Mouse (Mus musculus): ENCODE results near the gene Arhgef25. TPM values are rescaled to one million over a fixed set of nuclear protein-coding genes. Genes with fewer than 3 reads are reported as not detected.
"Not testable (repeated sequence)": the region's sequence is repeated elsewhere in the genome, so short reads cannot be mapped to it uniquely, and the experiment has no call there.

Arhgef25 gene
- total and polyA plus RNA-seq, 2 experiments from 2014 or later, result 16.9 to 45.4 TPM

DNA sequence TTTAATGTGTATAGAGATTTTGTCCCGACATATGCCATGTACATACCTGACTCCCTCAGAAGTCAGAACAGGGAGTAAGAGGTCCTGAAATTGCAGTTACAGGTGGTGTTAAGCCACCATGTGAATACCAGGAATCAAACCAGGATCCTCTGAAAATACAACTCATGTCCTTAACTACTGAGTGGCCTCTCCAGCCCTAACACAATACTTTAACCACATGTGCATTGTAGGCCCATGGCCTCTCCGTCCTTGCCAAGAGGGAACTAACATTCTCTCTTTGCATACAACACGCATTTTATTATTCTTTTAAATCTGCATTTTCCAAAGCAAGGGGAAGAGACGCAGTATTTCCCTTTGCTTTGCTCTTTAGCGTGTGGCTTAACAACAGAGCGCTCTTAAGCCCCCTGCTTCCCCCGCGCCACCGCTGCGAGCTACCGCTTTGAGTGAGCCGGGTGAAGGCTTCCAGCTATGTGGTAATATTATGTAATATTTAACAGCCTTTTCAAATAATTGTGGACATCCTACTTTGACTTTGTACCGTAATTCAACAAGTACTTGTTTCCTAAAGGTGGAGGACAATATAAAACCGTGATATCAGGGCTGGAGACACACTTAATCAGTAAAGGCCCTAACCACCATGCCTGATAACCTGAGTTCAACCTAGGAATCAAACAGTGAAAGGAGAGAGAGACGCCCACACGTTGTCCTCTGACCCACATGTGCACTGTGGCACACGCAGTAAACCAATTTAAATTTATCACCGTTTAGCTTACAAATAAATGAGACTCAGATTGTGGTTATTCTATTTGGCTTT lies 51.3 kb downstream of the Arhgef25 start:
- H3K27me3 ChIP-seq (ENCODE audit: insufficient read depth, low read length), result no peaks in the 10 kb centered on the region
- no peak for TF ChIP-seq CTCF (IDR thresholded peaks at IDR 0.05; ENCODE audit: low read depth)
- DNase-seq (no peak), ATAC-seq (no peak)
- WGBS, result 88% methylated on average over 18 of the region's 18 CpGs
- H3K9ac ChIP-seq, result no peak overlapping the region
- no peak overlapping the region for H3K4me3 ChIP-seq (ENCODE audit: low read depth, low read length)
- H3K4me1 ChIP-seq (ENCODE audit: insufficient read depth), result no peaks in the 10 kb centered on the region
- no peaks in the 10 kb centered on the region for H3K9me3 ChIP-seq (ENCODE audit: low read length)
- H3K27ac ChIP-seq (ENCODE audit: low read depth, low read length), result no peak overlapping the region
- H3K4me2 ChIP-seq (ENCODE audit: low read depth), result no peak overlapping the region
- no peaks in the 10 kb centered on the region for H3K36me3 ChIP-seq (ENCODE audit: insufficient read depth)

DNA sequence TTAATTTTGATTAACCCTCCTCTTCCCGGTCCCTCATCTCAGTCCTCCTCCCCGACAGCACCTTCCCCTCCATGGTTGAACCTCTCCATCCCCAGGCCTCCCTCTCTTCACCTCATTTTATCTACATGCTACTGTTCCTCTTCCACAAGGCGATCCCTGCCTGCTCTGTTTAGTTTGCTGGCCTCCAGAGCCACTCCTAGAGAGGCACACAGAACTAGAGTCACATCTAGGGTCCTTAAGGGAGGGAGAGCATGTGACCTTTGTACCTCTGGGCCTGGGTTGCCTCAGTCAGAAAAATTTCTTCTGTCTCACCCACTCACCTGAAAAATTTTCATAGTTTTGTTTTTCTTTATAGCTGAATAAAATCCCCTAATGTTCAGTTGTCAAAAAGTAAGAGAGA lies 52.0 kb downstream of the Arhgef25 start:
- WGBS, result 97% methylated on average over 3 of the region's 3 CpGs
- H3K9me3 ChIP-seq (ENCODE audit: low read length), result no peaks in the 10 kb centered on the region
- no peak overlapping the region for H3K9ac ChIP-seq
- DNase-seq, result no peak
- no peaks in the 10 kb centered on the region for H3K4me1 ChIP-seq (ENCODE audit: insufficient read depth)
- no peak overlapping the region for H3K27ac ChIP-seq (ENCODE audit: low read depth, low read length)
- no peak for TF ChIP-seq CTCF (IDR thresholded peaks at IDR 0.05; ENCODE audit: low read depth)
- ATAC-seq, result no peak
- no peak overlapping the region for H3K4me3 ChIP-seq (ENCODE audit: low read depth, low read length)
- H3K27me3 ChIP-seq (ENCODE audit: insufficient read depth, low read length), result no peaks in the 10 kb centered on the region
- no peaks in the 10 kb centered on the region for H3K36me3 ChIP-seq (ENCODE audit: insufficient read depth)
- no peak overlapping the region for H3K4me2 ChIP-seq (ENCODE audit: low read depth)

DNA sequence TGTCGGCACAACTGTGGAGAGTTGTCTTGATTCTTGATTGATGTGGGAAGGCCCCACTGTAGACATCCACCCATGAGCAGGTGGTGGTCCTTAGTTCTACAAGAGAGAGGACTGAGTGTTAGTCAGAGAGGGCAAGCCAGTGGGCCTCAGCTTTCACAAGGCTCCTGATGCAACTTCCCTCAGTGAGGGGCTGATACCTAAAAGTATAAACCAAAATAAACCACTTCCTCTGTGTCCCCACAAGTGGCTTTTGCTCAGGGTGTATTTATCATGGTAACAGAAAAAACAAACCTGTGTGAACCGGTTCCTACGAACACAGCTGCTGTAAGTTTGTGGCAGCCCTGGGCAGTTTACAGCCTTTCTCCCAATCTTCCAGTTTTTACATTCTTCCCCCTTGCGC lies 53.4 kb downstream of the Arhgef25 start:
- no peaks in the 10 kb centered on the region for H3K4me1 ChIP-seq (ENCODE audit: insufficient read depth)
- DNase-seq (no peak), ATAC-seq (no peak)
- TF ChIP-seq CTCF (IDR thresholded peaks at IDR 0.05; ENCODE audit: low read depth), result no peak
- H3K4me2 ChIP-seq (ENCODE audit: low read depth), result no peak overlapping the region
- H3K9me3 ChIP-seq (ENCODE audit: low read length), result no peaks in the 10 kb centered on the region
- WGBS, result 92% methylated on average over 4 of the region's 4 CpGs
- no peak overlapping the region for H3K4me3 ChIP-seq (ENCODE audit: low read depth, low read length)
- no peak overlapping the region for H3K9ac ChIP-seq
- no peaks in the 10 kb centered on the region for H3K36me3 ChIP-seq (ENCODE audit: insufficient read depth)
- no peaks in the 10 kb centered on the region for H3K27me3 ChIP-seq (ENCODE audit: insufficient read depth, low read length)
- no peak overlapping the region for H3K27ac ChIP-seq (ENCODE audit: low read depth, low read length)

DNA sequence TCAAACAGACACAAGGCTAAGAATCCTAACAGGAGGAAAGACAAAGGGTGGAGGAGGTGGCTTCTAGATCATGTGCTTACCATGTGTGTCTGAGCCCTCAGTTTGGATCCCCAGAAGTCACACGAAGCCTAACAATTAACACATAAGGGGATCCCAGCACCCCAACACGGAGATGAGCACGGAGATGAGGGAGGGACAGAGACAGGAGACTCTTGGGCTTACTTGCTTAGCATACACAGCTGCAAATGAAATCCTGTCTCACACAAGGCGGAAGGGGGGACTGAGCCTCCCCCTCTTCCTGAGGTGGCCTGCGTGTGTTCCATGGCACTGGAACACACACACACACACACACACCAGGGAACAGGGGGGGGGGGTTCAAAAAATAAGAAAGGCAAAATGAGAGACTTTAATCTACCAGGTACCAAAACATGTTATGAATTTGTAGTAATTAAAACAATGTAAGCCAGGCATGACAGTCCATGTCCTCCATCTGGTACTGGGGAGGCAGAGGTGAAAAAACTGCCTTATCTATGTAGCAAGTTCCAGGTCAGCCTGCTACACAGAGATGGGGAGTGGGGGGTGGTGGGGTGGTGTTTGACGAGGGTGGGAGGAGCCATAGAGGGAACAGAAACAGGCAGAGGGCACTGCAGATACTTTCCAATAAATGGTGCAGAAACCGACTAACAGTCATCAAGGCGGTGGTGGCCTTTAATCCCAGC lies 54.6 kb downstream of the Arhgef25 start:
- no peaks in the 10 kb centered on the region for H3K27me3 ChIP-seq (ENCODE audit: insufficient read depth, low read length)
- no peak overlapping the region for H3K27ac ChIP-seq (ENCODE audit: low read depth, low read length)
- no peaks in the 10 kb centered on the region for H3K36me3 ChIP-seq (ENCODE audit: insufficient read depth)
- no peaks in the 10 kb centered on the region for H3K9me3 ChIP-seq (ENCODE audit: low read length)
- H3K4me1 ChIP-seq (ENCODE audit: insufficient read depth), result no peaks in the 10 kb centered on the region
- no peak for TF ChIP-seq CTCF (IDR thresholded peaks at IDR 0.05; ENCODE audit: low read depth)
- DNase-seq (no peak), ATAC-seq (0 out of 2 replicates have a peak, but pooled peaks have one; percentile 20)
- 52% methylated on average over 8 of the region's 8 CpGs for WGBS
- H3K9ac ChIP-seq, result no peak overlapping the region
- H3K4me2 ChIP-seq (ENCODE audit: low read depth), result no peak overlapping the region
- no peak overlapping the region for H3K4me3 ChIP-seq (ENCODE audit: low read depth, low read length)

DNA sequence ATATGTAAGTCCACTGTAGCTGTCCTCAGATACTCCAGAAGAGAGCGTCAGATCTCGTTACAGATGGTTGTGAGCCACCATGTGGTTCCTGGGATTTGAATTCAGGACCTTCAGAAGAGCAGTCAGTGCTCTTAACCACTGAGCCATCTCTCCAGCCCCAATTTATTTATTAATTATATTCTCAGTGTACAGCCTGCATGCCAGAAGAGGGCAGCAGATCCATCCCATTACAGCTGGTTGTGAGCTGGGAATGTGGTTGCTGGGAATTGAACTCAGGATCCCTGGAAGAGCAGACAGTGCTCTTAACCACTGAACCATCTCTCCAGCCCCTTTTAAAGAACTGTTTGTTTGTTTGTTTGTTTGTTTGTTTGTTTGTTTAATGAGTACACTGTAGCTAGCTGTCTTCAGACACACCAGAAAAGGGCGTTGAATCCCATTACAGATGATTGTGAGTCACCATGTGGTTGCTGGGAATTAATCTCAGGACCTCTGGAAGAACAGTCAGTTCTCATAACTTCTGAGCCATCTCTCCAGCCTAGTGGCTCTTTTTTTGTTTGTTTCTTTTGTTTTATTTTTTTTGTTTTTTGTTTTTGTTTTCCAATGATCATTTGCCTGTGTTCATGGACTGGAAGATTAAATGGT lies 55.4 kb downstream of the Arhgef25 start:
- not testable (repeated sequence) for H3K36me3 ChIP-seq (ENCODE audit: insufficient read depth); H3K27ac ChIP-seq (ENCODE audit: low read depth, low read length); ATAC-seq; H3K9me3 ChIP-seq (ENCODE audit: low read length); H3K4me2 ChIP-seq (ENCODE audit: low read depth); H3K4me1 ChIP-seq (ENCODE audit: insufficient read depth); H3K27me3 ChIP-seq (ENCODE audit: insufficient read depth, low read length); H3K4me3 ChIP-seq (ENCODE audit: low read depth, low read length); DNase-seq; H3K9ac ChIP-seq
- WGBS, result 79% methylated on average over 3 of the region's 3 CpGs
- peak; percentile 43 for TF ChIP-seq CTCF (IDR thresholded peaks at IDR 0.05; ENCODE audit: low read depth)

Other genes with a start within 250 kb of the Arhgef25 start
- 45.9 and 56.0 TPM in 2 replicates for gene Ctdsp2, start 211.4 kb downstream of the Arhgef25 start, total RNA-seq (2014; rRNA removed)
- 12.8 and 14.4 TPM in 2 replicates for gene Ctdsp2, start 211.4 kb downstream of the Arhgef25 start, polyA plus RNA-seq (2015; fragmentation: Nextera tagmentation; extraction: Ambion mirVana)
- 0.08 and 0.67 TPM in 2 replicates for gene Avil, start 189.4 kb downstream of the Arhgef25 start, total RNA-seq (2014; rRNA removed)
- gene Avil, start 189.4 kb downstream of the Arhgef25 start, polyA plus RNA-seq (2015; fragmentation: Nextera tagmentation; extraction: Ambion mirVana), result 0.18 and 0.24 TPM in 2 replicates
- gene Tsfm, start 159.2 kb downstream of the Arhgef25 start, total RNA-seq (2014; rRNA removed), result 39.2 and 55.6 TPM in 2 replicates
- 45.8 and 52.1 TPM in 2 replicates for gene Tsfm, start 159.2 kb downstream of the Arhgef25 start, polyA plus RNA-seq (2015; fragmentation: Nextera tagmentation; extraction: Ambion mirVana)
- gene Mettl1, start 148.7 kb downstream of the Arhgef25 start, total RNA-seq (2014; rRNA removed), result 9.2 and 10.9 TPM in 2 replicates
- 16.1 and 21.0 TPM in 2 replicates for gene Mettl1, start 148.7 kb downstream of the Arhgef25 start, polyA plus RNA-seq (2015; fragmentation: Nextera tagmentation; extraction: Ambion mirVana)
- gene Eef1akmt3, start 148.6 kb downstream of the Arhgef25 start, total RNA-seq (2014; rRNA removed), result 0.14 TPM in 1 of 2 replicates, not detected in the other
- gene Eef1akmt3, start 148.6 kb downstream of the Arhgef25 start, polyA plus RNA-seq (2015; fragmentation: Nextera tagmentation; extraction: Ambion mirVana), result 0.08 and 0.15 TPM in 2 replicates
- 0.08 and 0.33 TPM in 2 replicates for gene Cyp27b1, start 141.8 kb downstream of the Arhgef25 start, total RNA-seq (2014; rRNA removed)
- gene Cyp27b1, start 141.8 kb downstream of the Arhgef25 start, polyA plus RNA-seq (2015; fragmentation: Nextera tagmentation; extraction: Ambion mirVana), result 0.11 TPM in 2 replicates
- 70.7 and 75.8 TPM in 2 replicates for gene March9, start 129.9 kb downstream of the Arhgef25 start, total RNA-seq (2014; rRNA removed)
- 7.9 and 8.1 TPM in 2 replicates for gene March9, start 129.9 kb downstream of the Arhgef25 start, polyA plus RNA-seq (2015; fragmentation: Nextera tagmentation; extraction: Ambion mirVana)
- gene Cdk4, start 126.5 kb downstream of the Arhgef25 start, total RNA-seq (2014; rRNA removed), result 432 and 445 TPM in 2 replicates
- gene Cdk4, start 126.5 kb downstream of the Arhgef25 start, polyA plus RNA-seq (2015; fragmentation: Nextera tagmentation; extraction: Ambion mirVana), result 656 and 790 TPM in 2 replicates
- gene Tspan31, start 119.8 kb downstream of the Arhgef25 start, total RNA-seq (2014; rRNA removed), result 105 and 201 TPM in 2 replicates
- gene Tspan31, start 119.8 kb downstream of the Arhgef25 start, polyA plus RNA-seq (2015; fragmentation: Nextera tagmentation; extraction: Ambion mirVana), result 83.9 and 98.1 TPM in 2 replicates
- 220 and 258 TPM in 2 replicates for gene Agap2, start 114.8 kb downstream of the Arhgef25 start, total RNA-seq (2014; rRNA removed)
- gene Agap2, start 114.8 kb downstream of the Arhgef25 start, polyA plus RNA-seq (2015; fragmentation: Nextera tagmentation; extraction: Ambion mirVana), result 3.5 and 4.6 TPM in 2 replicates
- 118 and 119 TPM in 2 replicates for gene Os9, start 69.0 kb downstream of the Arhgef25 start, total RNA-seq (2014; rRNA removed)
- 122 TPM in 2 replicates for gene Os9, start 69.0 kb downstream of the Arhgef25 start, polyA plus RNA-seq (2015; fragmentation: Nextera tagmentation; extraction: Ambion mirVana)
- 87.9 and 94.4 TPM in 2 replicates for gene B4galnt1, start 24.9 kb downstream of the Arhgef25 start, total RNA-seq (2014; rRNA removed)
- 87.3 and 87.8 TPM in 2 replicates for gene B4galnt1, start 24.9 kb downstream of the Arhgef25 start, polyA plus RNA-seq (2015; fragmentation: Nextera tagmentation; extraction: Ambion mirVana)
- 0.10 TPM in 1 of 2 replicates, not detected in the other for gene Slc26a10, start 9.4 kb downstream of the Arhgef25 start, total RNA-seq (2014; rRNA removed)
- gene Slc26a10, start 9.4 kb downstream of the Arhgef25 start, polyA plus RNA-seq (2015; fragmentation: Nextera tagmentation; extraction: Ambion mirVana), result 0.80 and 1.1 TPM in 2 replicates
- 198 and 245 TPM in 2 replicates for gene Dtx3, start 5.6 kb upstream of the Arhgef25 start, total RNA-seq (2014; rRNA removed)
- gene Dtx3, start 5.6 kb upstream of the Arhgef25 start, polyA plus RNA-seq (2015; fragmentation: Nextera tagmentation; extraction: Ambion mirVana), result 175 and 178 TPM in 2 replicates
- gene Pip4k2c, start 21.5 kb upstream of the Arhgef25 start, total RNA-seq (2014; rRNA removed), result 21.5 and 23.3 TPM in 2 replicates
- gene Pip4k2c, start 21.5 kb upstream of the Arhgef25 start, polyA plus RNA-seq (2015; fragmentation: Nextera tagmentation; extraction: Ambion mirVana), result 17.8 and 20.1 TPM in 2 replicates
- gene Kif5a, start 73.3 kb upstream of the Arhgef25 start, total RNA-seq (2014; rRNA removed), result 210 and 223 TPM in 2 replicates
- gene Kif5a, start 73.3 kb upstream of the Arhgef25 start, polyA plus RNA-seq (2015; fragmentation: Nextera tagmentation; extraction: Ambion mirVana), result 62.0 and 84.0 TPM in 2 replicates
- gene Dctn2, start 76.3 kb upstream of the Arhgef25 start, total RNA-seq (2014; rRNA removed), result 272 and 300 TPM in 2 replicates
- gene Dctn2, start 76.3 kb upstream of the Arhgef25 start, polyA plus RNA-seq (2015; fragmentation: Nextera tagmentation; extraction: Ambion mirVana), result 332 and 343 TPM in 2 replicates
- 5.9 and 9.4 TPM in 2 replicates for gene Mbd6, start 98.9 kb upstream of the Arhgef25 start, total RNA-seq (2014; rRNA removed)
- 4.1 and 4.8 TPM in 2 replicates for gene Mbd6, start 98.9 kb upstream of the Arhgef25 start, polyA plus RNA-seq (2015; fragmentation: Nextera tagmentation; extraction: Ambion mirVana)
- 86.4 and 94.4 TPM in 2 replicates for gene Mars, start 121.7 kb upstream of the Arhgef25 start, total RNA-seq (2014; rRNA removed)
- gene Mars, start 121.7 kb upstream of the Arhgef25 start, polyA plus RNA-seq (2015; fragmentation: Nextera tagmentation; extraction: Ambion mirVana), result 95.9 and 98.6 TPM in 2 replicates
- 0.52 and 0.69 TPM in 2 replicates for gene Arhgap9, start 131.9 kb upstream of the Arhgef25 start, total RNA-seq (2014; rRNA removed)
- gene Arhgap9, start 131.9 kb upstream of the Arhgef25 start, polyA plus RNA-seq (2015; fragmentation: Nextera tagmentation; extraction: Ambion mirVana), result 0.81 and 0.99 TPM in 2 replicates
- gene Gli1, start 151.9 kb upstream of the Arhgef25 start, total RNA-seq (2014; rRNA removed), result 2.5 and 5.1 TPM in 2 replicates
- gene Gli1, start 151.9 kb upstream of the Arhgef25 start, polyA plus RNA-seq (2015; fragmentation: Nextera tagmentation; extraction: Ambion mirVana), result 0.89 and 1.2 TPM in 2 replicates
- gene Inhbe, start 164.3 kb upstream of the Arhgef25 start, total RNA-seq (2014; rRNA removed), result under 0.01 TPM in 1 of 2 replicates, not detected in the other
- not detected in 2 replicates for gene Inhbe, start 164.3 kb upstream of the Arhgef25 start, polyA plus RNA-seq (2015; fragmentation: Nextera tagmentation; extraction: Ambion mirVana)
- not detected in 2 replicates for gene Inhbc, start 180.3 kb upstream of the Arhgef25 start, total RNA-seq (2014; rRNA removed)
- not detected in 2 replicates for gene Inhbc, start 180.3 kb upstream of the Arhgef25 start, polyA plus RNA-seq (2015; fragmentation: Nextera tagmentation; extraction: Ambion mirVana)
- gene R3hdm2, start 190.2 kb upstream of the Arhgef25 start, total RNA-seq (2014; rRNA removed), result 47.5 and 51.0 TPM in 2 replicates
- 28.6 and 37.2 TPM in 2 replicates for gene R3hdm2, start 190.2 kb upstream of the Arhgef25 start, polyA plus RNA-seq (2015; fragmentation: Nextera tagmentation; extraction: Ambion mirVana)